ENCODE assay signal across 28 mouse cellular contexts in the genomic region with DNA sequence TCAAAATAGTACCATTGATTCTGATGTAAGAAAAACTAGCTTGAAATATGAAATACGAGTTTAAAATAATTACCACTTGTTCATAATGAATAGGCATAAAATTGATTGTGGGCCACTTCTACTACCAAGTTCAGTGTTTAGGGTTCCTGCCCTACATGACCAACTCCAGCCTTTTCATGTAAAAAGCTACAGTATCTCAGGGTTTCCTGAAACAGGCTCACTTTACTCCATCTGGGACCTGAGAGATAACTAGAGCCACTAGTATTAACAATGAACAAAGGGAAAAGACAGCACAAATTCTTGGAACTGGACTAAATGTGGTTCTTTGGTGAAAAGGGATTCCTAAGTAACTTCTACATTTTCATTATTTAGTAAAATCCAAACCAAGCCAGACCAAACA. TPM values are rescaled to one million over a fixed set of nuclear protein-coding genes. Genes with fewer than 3 reads are reported as not detected.
DNase-seq lines count a peak whose midpoint lies in the region; ATAC-seq and TF ChIP-seq lines count a peak whose summit lies in the region.
"Had no signal": no experiment of that assay in that cellular context is flagged by ENCODE, and none has a peak within 500 bp of the region (broad histone marks: within the 10 kb centered on the region; RNA-seq: fewer than 3 reads in every experiment).

No protein-coding gene starts in this region.

- peaks cover 35% of the 10 kb centered on the region for H3K36me3 ChIP-seq in megakaryocyte, embryonic 14.5 days (replicated peaks; ENCODE audit: low read length)
- H3K36me3 ChIP-seq in liver, embryonic 14.5 days (replicated peaks; ENCODE audit: control insufficient read depth, insufficient read depth, low read depth) = peaks cover 3% of the 10 kb centered on the region
- H3K36me3 ChIP-seq: stomach, embryonic 15.5 days had no signal

- H3K27me3 ChIP-seq in megakaryocyte, embryonic 14.5 days (replicated peaks) = no peaks in the 10 kb centered on the region
- H3K27me3 ChIP-seq in liver, embryonic 14.5 days (ENCODE audit: control insufficient read depth, insufficient read depth, low read length) = no peaks in the 10 kb centered on the region
- H3K27me3 ChIP-seq: forebrain, embryonic 15.5 days; heart, embryonic 12.5 days; hindbrain, embryonic 13.5 days; stomach, embryonic 15.5 days had no signal

- TF ChIP-seq EP300 in liver, embryonic 14.5 days (IDR thresholded peaks at IDR 0.05; ENCODE audit: low read depth) = peak; percentile 82

- no peaks in the 10 kb centered on the region for H3K9me3 ChIP-seq in megakaryocyte, embryonic 14.5 days
- no peaks in the 10 kb centered on the region for H3K9me3 ChIP-seq in liver, embryonic 14.5 days (ENCODE audit: control insufficient read depth, low read length)
- H3K9me3 ChIP-seq: forebrain, embryonic 10.5 days; forebrain, embryonic 15.5 days; heart, embryonic 12.5 days; hindbrain, embryonic 13.5 days; stomach, embryonic 15.5 days had no signal

- peak overlapping the region; percentile 13; the same call in 1 of the 2 replicates for H3K27ac ChIP-seq in liver, embryonic 14.5 days
- H3K27ac ChIP-seq: forebrain, embryonic 10.5 days; forebrain, embryonic 15.5 days; hindbrain, embryonic 13.5 days; layer of hippocampus, adult 2 months; stomach, embryonic 15.5 days had no signal

- H3K9ac ChIP-seq in liver, embryonic 14.5 days (replicated peaks) = peak overlapping the region; percentile 27
- H3K9ac ChIP-seq: forebrain, embryonic 15.5 days; heart, embryonic 12.5 days; hindbrain, embryonic 13.5 days; stomach, embryonic 15.5 days had no signal

- peaks cover 86% of the 10 kb centered on the region for H3K4me1 ChIP-seq in megakaryocyte, embryonic 14.5 days
- peaks cover 12 to 17% of the 10 kb centered on the region in 2 experiments for H3K4me1 ChIP-seq in liver, embryonic 14.5 days (replicated peaks; ENCODE audit: control insufficient read depth in 2 of 2, insufficient read depth in 2 of 2, low read length in 1 of 2)
- H3K4me1 ChIP-seq: forebrain, embryonic 10.5 days; forebrain, embryonic 15.5 days; stomach, embryonic 15.5 days had no signal

- peak overlapping the region; percentile 38 for H3K4me3 ChIP-seq in megakaryocyte, embryonic 14.5 days (replicated peaks)
- H3K4me3 ChIP-seq in liver, embryonic 14.5 days (ENCODE audit: insufficient read depth in 1 of 2, low read depth in 2 of 2, low read length in 2 of 2) = no peak overlapping the region
- H3K4me3 ChIP-seq: forebrain, embryonic 10.5 days; forebrain, embryonic 15.5 days; heart, embryonic 12.5 days; hindbrain, embryonic 13.5 days; layer of hippocampus, adult 2 months; stomach, embryonic 15.5 days had no signal

- peak overlapping the region; percentile 46 for H3K4me2 ChIP-seq in liver, embryonic 14.5 days (ENCODE audit: low read depth)
- H3K4me2 ChIP-seq: forebrain, embryonic 15.5 days; heart, embryonic 12.5 days; hindbrain, embryonic 13.5 days; midbrain, embryonic 11.5 days; stomach, embryonic 15.5 days had no signal

- no peak for ATAC-seq in megakaryocyte, adult 5-6 weeks (ENCODE audit: poor library complexity, severe bottlenecking)
- peak; percentile 60; the same call in 1 of the 2 replicates for ATAC-seq in common myeloid progenitor, adult 5-6 weeks (replicated peaks; ENCODE audit: low read depth, poor library complexity, severe bottlenecking)
- peak; percentile 90 for ATAC-seq in liver, embryonic 14.5 days (ENCODE audit: insufficient read depth)
- peak; percentile 88 for ATAC-seq in megakaryocyte-erythroid progenitor cell, adult 5-6 weeks (replicated peaks; ENCODE audit: low FRiP score, low TSS enrichment, poor library complexity, severe bottlenecking)
- ATAC-seq: forebrain, embryonic 15.5 days; intestine, postnatal 0 days; midbrain, embryonic 16.5 days had no signal

- peak; percentile 65 to 79 (median 68) for DNase-seq in liver, embryonic 14.5 days (ENCODE audit: low read depth in 3 of 3, low spot score in 3 of 3)
- DNase-seq in left cerebral cortex, postnatal 4 days = no peak
- no peak for DNase-seq in urinary bladder, adult 18-20 months (ENCODE audit: low spot score in 2 of 2)
- no peak for DNase-seq in Muller cell, postnatal 12 days (ENCODE audit: inconsistent ontology term)
- DNase-seq: adrenal gland, postnatal 10 days; cerebellum, adult 18-20 months; cerebellum, postnatal 10 days; gastrocnemius, postnatal 25 days; heart, adult 11 months; heart, postnatal 4 days; kidney, adult 9 months; kidney, postnatal 25 days; lung, postnatal 36 days; right cerebral cortex, postnatal 25 days; thymus, postnatal 25 days had no signal

- intact Hi-C loops in left cerebral cortex, postnatal 4 days (cut with DNase I) = no loop called here

- TF ChIP-seq CTCF in liver, embryonic 14.5 days (IDR thresholded peaks at IDR 0.05; ENCODE audit: low read depth) = no peak

- WGBS in liver, embryonic 14.5 days (ENCODE audit: insufficient replicate concordance) = 34% methylated on average over 1 of the region's 1 CpGs

RNA-seq across cellular contexts. Expression of a gene that starts 12.4 kb away (rescaled TPM):
- polyA plus RNA-seq in megakaryocyte, embryonic 14.5 days (2012; ENCODE audit: insufficient read depth, low replicate concordance) = 11.4 TPM in 1 of 2 replicates, not detected in the other
- 81.3 and 90.3 TPM in 2 replicates for total RNA-seq in megakaryocyte, adult 5-6 weeks (2015)
- 150 and 165 TPM in 2 replicates for total RNA-seq in megakaryocyte, adult 5-6 weeks (2017)
- total RNA-seq in common myeloid progenitor, adult 5-6 weeks (2017) = 117 and 129 TPM in 2 replicates
- 10.7 and 19.4 TPM in 2 replicates for polyA plus RNA-seq in liver, embryonic 14.5 days (2012; rRNA removed)
- 69.7 and 72.5 TPM in 2 replicates for polyA plus RNA-seq in liver, embryonic 14.5 days (2014; fragmentation: Nextera tagmentation; extraction: Ambion mirVana)
- 53.8 and 56.1 TPM in 2 replicates for total RNA-seq in megakaryocyte-erythroid progenitor cell, adult 5-6 weeks (2014; fragmentation: Nextera tagmentation)
- total RNA-seq in megakaryocyte-erythroid progenitor cell, adult 5-6 weeks (2017) = 114 and 141 TPM in 2 replicates
- 10 to 100 TPM; 60.2 to 62.6 TPM for total RNA-seq in left cerebral cortex, postnatal 4 days (2021)

RNA-seq across cellular contexts. Expression of a gene that starts 13.1 kb away (rescaled TPM):
- polyA plus RNA-seq in megakaryocyte, embryonic 14.5 days (2012; ENCODE audit: insufficient read depth, low replicate concordance) = 0.83 TPM in 1 of 2 replicates, not detected in the other
- total RNA-seq in megakaryocyte, adult 5-6 weeks (2015) = 0.76 and 2.4 TPM in 2 replicates
- total RNA-seq in megakaryocyte, adult 5-6 weeks (2017) = 1.1 and 3.4 TPM in 2 replicates
- 3.2 and 4.1 TPM in 2 replicates for total RNA-seq in common myeloid progenitor, adult 5-6 weeks (2017)
- 0.11 and 0.15 TPM in 2 replicates for polyA plus RNA-seq in liver, embryonic 14.5 days (2012; rRNA removed)
- 0.13 and 0.50 TPM in 2 replicates for polyA plus RNA-seq in liver, embryonic 14.5 days (2014; fragmentation: Nextera tagmentation; extraction: Ambion mirVana)
- total RNA-seq in megakaryocyte-erythroid progenitor cell, adult 5-6 weeks (2014; fragmentation: Nextera tagmentation) = 0.63 and 4.1 TPM in 2 replicates
- 0.14 and 3.3 TPM in 2 replicates for total RNA-seq in megakaryocyte-erythroid progenitor cell, adult 5-6 weeks (2017)
- 100 to 1,000 TPM; 116 to 118 TPM for total RNA-seq in left cerebral cortex, postnatal 4 days (2021)

Comparison
In these comparisons a context has a peak if more than half of its experiments do, and no peak if none do; other contexts are left out.
1. DNase-seq: peak in liver, embryonic 14.5 days (3 of 3); none in left cerebral cortex, postnatal 4 days (single experiment), urinary bladder, adult 18-20 months (0 of 2) and Muller cell, postnatal 12 days (single experiment).
2. RNA of a gene that starts 13.1 kb away (total RNA-seq): 116 to 118 TPM in left cerebral cortex, postnatal 4 days; 3.2 to 4.1 TPM in common myeloid progenitor, adult 5-6 weeks, 0.76 to 3.4 TPM in megakaryocyte, adult 5-6 weeks and 0.14 to 4.1 TPM in megakaryocyte-erythroid progenitor cell, adult 5-6 weeks; every median in the first group is over 10 times any median in the second.